Mouse (Mus musculus) left cerebral cortex, postnatal 36 days (tissue): Measurements from ENCODE around the gene St13. TPM values are rescaled to one million over a fixed set of nuclear protein-coding genes. Genes with fewer than 3 reads are reported as not detected.
"Not testable (repeated sequence)": the region's sequence is repeated elsewhere in the genome, so short reads cannot be mapped to it uniquely, and the experiment has no call there.

Experiments used
- DNase-seq, 2 experiments: peaks; one replicate each; pipeline ENCODE4 v3.0.0; 2021 to 2022; ENCODE audit warnings: low spot score in 2 of 2, mixed read lengths in 1 of 2
- intact Hi-C: fragments of 180-260 bp; cut with DNase I; formaldehyde crosslinking; loops from one replicate; pipeline ENCODE4 v1.15.1; 2025
- total RNA-seq, 2 experiments: library from RNA; stranded (reverse); gene quantifications; 2 replicates each; pipeline ENCODE4 v1.2.3; 2021

St13 gene
- 100 to 1,000 TPM; 159 to 162 TPM for total RNA-seq

DNA sequence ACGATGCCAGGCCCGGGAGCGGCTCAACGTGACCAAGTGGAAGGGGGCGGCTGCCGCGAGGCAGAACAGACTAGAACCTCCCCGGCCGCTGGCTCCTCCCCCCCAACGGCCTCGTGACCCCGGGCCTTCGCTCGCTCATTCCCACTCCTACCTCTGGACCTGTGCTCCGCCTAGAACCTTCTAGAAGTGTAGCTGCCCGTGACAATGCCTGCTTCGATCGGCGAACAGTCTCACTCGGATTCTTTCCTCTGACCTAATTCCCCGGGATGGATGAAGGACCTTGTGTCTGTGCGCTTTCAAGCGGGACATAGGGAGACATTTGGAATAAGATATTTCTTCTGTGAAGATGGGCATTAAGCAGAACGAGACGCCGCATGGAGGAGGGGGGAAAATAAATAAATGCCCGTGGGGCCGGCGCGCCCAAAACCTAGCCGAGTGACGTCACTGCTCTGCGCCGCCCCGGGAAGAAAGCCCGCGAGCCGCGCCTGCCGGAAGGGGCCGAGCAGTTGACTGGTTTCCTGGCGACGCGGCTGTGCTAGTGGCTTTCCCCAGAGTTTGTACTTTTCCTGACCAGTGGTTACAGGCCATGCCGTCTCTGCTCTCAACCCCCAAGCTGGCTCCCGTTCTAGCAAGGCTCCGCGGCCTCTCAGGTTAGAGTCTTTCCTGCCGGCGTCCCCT, at the start of gene St13, which contains the start of gene Xpnpep3:
St13 (minus strand) TSS at position 440 of the 678 bp plus-strand sequence.
Xpnpep3 (plus strand) TSS at position 501 of the 678 bp plus-strand sequence.
- intact Hi-C loops = loop anchor here (2.0 to 5.0 kb wide), 2 partner anchors 67 to 188 kb away; partner anchors contain the start of genes Ep300 and Rbx1

DNA sequence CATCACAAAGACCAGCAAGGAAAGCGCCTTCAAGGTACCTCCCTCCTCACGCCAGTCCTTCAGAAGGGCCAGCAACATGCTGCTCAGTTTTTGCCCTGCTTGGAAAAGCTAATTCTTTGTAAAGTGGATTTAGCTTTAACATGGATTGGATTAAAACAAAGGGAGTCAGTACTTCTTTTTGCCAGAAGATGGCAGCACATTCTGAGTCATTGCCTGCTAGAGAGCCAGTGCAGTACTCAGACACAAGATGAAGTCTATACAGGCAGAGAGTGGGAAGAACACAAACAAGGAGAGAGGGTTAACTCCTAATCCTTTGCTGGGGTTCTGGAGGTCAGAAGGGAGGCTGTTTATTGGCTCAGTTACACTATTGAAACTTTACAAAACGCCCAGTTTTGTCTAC, 48.6 kb upstream of the St13 start:
- intact Hi-C loops = no loop called here
- peak in 1 of 2 experiments; percentile 23 for DNase-seq

More for the DNA sequence above, at the start of gene St13, which contains the start of gene Xpnpep3:
- peak; percentile 96 to 98 for DNase-seq

DNA sequence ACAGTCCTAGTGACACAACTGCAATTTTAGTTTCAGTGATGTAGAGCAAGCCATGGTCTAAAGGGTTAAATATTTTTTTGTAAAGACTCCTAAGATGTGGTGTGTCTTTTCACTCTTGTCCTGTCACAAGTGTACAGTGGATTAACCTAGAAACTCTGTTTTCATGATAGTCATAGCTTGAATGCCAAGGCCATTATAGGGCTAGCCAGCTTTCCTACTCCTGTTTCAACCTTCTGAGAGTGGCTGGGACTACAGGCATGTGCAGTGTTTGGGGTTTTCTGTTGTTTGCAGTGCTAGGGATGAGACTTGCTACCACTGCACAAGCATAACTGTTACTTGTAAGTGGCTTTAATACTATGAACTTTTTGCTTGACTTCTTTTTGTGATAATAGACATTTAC, 39.4 kb upstream of the St13 start:
- intact Hi-C loops = no loop called here
- DNase-seq = no peak

DNA sequence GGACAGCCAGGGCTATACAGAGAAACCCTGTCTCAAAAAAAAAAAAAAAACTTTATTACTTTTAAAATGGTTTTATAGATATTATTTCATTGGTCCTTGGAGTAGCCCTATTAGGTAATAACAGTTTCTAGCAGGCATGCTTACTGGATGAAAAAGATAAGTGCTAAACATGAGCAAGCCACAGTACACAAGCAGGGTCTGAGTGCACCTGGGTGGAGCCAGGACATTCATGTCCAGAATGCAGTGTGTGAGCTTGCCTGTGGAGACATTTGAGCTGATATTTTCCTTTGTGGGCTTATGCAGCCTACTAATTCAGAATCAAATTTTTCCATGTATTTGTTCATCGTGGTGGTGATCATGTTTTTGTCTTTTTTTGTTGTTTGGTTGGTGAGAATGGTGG, 38.5 kb upstream of the St13 start:
- intact Hi-C loops = no loop called here
- DNase-seq = no peak

DNA sequence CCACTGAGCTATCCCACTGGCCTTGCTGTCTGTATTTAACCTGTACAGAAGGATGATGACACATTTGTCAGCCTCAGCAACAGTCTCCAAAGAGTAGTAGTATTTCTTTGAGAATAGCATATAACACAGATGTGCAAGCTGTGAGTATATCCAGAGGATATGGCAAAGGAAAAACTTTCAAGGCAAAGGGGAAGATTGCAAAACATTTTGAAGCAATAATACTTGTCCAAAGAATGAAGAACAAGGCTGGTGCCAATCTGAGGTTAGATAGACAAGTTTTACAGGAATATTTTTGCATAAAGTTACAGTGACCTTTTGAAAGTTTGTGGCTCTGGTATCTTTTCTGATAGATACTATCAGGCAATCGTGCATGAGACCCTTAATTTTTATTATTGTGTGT, 31.3 kb upstream of the St13 start:
- intact Hi-C loops = no loop called here
- DNase-seq = no peak

DNA sequence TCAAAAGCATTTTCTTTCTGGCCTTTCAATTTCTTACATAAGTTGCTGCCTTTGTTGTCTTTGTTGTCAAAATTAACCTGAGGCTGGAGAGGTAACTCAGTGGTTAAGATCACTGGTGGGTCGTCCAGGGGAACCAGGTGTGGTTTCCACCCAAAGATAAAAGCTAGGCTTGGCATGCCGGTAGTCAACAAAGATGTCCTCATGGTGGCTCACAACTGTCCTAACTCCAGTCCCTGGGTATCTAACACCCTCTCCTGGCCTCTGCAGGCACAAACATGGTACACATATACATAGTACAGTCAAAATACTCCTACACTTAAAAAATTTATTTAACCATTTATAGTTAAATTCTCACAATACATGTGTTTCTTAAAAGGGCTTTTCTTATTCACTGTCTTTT, 28.1 kb upstream of the St13 start:
- DNase-seq = no peak
- intact Hi-C loops = no loop called here

DNA sequence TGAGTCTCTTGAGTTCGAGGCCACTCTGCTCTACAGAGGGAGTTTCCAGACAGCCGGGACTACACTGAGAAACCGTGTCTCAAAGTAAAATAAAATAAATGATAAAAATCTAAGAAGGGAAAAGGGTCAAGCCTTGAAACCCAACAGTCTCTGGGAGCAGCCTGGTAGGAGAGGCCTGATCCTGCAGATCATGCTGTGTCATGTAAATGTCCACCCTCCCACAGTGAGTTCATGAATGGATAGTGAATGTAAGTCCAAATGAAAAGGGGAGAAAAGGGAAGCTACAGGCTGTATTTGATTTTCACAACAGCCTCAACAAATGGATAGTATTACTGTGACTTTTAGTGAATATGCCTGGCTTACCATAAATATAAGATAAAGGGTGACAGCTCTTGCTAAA, 25.4 kb upstream of the St13 start:
- no peak for DNase-seq
- intact Hi-C loops = no loop called here

DNA sequence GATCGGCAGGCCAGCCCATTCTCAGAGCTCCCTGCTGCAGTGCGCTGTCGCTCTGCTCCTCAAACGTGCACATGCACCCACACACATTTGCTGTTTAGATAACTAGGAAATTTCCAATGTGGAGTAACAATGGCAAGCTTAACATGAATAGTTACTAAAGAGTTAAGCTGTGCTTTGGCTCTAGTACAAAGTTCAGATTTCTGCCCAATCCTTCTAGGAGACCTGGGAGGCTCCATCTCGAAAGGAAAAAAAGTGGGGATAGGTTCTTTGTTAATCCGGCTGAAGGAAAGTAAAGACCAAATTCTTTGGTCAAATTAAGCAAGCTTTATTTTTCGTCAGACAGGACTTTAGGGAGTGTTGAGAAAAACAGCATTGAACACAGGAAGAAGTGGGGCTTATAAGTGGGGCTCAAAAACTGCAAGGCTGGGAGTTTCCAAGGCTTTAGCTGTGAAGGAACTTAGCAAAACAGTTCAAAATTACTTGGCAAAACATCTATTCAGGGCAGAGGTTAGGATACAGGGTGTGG, 22.3 kb upstream of the St13 start:
- intact Hi-C loops = no loop called here
- no peak for DNase-seq

DNA sequence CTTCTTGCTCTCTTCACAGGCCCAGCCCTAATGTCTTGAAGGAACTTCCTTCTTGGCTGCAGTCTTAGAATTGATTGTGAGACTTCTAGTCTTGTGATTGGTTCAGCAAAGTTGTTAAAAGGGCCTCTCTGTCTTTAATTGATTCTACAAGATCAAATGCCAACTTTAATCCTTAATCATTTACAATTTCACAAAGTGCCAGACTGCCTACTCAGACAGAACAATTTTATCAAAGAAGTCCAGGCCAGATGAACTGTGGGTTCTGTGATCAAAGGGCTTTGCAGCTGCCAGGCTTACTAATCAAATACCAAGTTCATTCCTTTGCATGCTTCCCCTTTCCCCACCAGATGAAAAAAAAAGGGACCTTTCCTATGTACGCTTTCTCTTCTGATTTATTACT, 21.6 kb upstream of the St13 start:
- DNase-seq = no peak
- intact Hi-C loops = no loop called here

DNA sequence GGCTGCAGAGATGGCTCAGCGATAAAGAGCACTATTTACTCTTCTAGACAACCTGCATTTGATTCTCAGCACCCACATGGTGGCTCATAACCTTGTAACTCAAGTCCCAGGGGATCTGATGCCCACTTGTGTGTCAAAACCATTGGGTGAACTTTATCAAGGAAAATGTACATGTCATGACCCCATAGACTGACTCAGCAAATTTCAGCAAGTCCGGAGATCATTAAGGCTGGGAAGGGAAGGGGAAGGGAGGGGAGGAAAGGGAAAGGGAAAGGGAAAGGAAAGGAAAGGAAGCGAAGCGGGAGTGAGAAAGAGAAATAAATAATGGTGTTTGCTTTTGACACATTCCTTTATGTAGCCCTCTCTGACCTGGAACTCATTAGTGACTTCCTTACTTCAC, 18.2 kb upstream of the St13 start:
- no peak for DNase-seq
- intact Hi-C loops = no loop called here

DNA sequence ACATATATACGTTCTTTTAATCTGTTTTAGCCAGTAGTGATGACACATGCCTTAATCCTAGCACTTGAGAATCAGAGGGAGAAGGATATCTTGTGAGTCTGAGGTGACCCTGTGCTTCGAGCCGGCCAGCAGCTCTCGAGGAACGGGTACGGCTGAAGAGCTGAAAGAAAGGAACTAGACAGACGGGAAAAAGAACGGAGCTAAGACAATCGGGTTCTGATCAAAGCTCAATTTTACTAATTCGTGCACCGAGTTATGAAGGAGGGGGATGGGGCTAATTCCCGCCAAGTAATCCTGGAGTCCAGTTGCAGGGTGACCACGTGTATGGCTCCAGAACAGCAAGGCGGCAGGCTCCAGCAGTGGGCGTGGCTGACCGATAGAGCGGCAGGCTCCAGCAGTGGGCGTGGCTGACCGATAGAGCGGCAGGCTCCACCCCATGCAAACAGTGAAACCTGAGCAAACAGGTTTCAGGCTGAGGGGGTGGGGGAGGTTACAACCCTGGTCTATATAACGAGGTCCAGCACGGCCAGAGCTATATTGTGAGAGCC, 17.0 kb upstream of the St13 start:
- intact Hi-C loops, DNase-seq: not testable (repeated sequence)

DNA sequence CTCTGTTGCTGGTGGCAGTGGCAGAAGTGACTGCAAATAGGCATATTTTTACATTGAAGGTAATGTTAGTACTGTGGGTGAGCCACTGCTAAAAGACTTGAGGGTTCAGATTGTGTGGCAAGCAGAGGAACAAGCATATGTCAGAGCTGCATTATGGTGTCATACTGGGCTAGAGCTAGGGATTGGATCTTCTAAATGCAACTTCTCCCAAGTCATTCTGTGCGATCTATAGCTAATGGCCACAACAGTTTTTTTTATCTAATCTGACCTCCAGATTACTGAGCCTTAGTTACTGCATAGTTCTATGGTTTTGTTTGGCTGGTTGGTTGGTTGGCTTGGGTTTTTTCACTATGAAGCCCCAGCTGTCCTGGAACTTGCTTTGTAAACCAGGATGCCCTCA, 8.3 kb upstream of the St13 start, which contains the start of gene Dnajb7:
Dnajb7 (minus strand) TSS at position 101 of the 400 bp plus-strand sequence.
- intact Hi-C loops = no loop called here
- DNase-seq = no peak

DNA sequence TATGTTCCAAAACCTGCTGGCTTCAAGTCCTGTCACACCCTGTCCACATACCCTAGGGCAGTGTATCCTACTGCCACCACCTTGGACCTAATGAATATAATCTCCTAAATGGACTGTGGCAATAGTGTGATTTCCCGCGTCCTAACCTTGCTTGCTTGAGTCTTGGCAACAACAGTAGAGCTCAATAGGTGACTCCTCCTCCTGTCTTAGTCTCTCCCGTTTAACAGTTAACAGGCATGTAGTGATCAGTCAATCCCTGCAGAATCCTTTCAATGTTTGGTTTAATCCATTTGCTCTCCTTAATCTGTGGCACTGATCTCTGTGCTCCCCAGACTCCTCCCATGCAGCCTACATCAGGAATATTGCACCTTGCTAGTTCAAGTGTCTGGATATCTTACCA, 5.1 kb upstream of the St13 start:
- intact Hi-C loops = no loop called here
- DNase-seq = no peak

DNA sequence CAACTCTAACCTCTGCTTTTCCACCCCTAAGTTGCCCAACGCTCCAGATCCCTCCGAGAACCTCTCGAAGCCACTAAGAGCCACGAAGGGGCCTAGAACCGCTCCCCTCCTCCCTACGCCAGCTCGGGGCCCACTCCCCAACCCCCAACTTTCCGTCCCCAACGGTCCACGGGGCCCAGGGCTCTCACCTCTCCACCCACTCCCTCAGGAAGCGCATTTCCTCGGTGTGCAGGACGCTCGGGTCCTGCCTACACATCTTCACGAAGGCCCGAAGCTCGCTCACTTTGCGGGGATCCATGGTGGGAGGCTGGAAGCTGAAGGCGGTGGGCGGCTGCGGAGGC, 610 bp downstream of the St13 start:
- intact Hi-C loops = loop anchor here (2.0 to 5.0 kb wide), 2 partner anchors 68 to 188 kb away; partner anchors contain the start of genes Ep300 and Rbx1
- DNase-seq = no peak

DNA sequence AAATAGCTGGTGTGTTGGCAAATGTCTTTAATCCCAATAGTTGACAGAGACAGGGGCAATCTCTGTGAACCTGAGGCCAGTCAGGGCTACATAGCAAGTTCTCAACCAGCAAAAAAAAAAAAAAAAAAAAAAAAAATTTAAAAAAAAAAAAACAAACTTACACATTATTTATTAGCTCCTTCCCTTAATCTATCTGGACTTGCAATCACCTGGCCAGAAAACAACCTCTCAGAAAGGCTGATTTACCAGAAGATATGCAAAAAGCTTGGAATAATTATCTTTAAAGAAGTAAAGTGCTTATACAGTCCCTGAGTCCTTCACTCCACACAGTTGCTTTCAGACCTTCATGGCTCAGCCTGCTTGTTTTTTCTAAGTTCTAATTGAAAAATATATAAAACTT, 1.7 kb downstream of the St13 start:
- intact Hi-C loops = loop anchor here (2.0 to 5.0 kb wide), 2 partner anchors 69 to 189 kb away; partner anchors contain the start of genes Ep300 and Rbx1
- DNase-seq = no peak

DNA sequence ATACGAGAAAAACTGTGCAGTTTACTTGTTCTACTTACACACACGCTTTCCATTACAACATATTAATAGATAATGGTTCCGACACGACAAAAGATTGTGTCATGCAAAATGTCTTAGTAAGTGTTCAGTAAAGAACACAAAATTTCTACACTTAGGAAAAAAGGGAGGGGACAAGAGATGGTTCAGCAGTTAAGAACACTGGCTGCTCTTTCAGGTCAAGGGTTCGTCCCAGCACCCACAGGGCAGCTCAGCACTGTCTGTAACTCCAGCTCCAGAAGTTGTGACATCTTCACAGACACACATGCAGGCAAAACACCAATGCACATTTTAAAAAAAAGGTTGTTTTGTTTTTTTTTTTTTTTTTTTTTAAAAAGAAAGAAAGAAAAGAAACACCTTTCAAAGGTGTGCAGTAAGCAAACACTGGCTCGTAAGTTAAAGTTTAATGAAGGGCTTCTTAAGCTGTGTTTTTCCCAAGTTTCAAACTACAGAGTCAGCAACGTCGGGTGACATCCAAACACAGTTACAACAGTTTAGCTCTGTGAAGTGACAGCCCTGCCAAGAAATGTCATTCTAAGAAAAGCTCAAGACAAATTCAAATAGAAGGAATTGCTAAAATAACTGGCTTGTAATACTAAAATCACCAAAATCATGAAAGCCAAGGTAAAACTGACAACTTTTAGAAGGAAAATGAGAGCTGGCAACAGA, 5.5 kb downstream of the St13 start:
- intact Hi-C loops = no loop called here
- no peak for DNase-seq

DNA sequence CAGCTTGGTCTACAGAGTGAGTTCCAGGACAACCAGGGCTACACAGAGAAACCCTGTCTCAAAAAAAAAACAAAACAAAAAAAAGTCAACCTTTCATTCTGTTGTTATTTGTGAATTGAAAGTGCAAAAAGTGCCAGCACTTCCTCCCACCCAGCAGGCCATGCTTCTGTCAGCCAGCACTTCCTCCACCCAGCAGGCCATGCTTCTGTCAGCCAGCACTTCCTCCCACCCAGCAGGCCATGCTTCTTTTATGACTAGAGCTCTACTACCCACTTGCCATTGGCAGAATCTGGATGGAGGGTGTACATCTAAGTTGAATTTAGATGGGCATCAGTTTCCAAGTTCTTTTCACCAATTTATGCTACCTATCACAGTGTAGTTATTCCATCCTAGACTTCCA, 6.9 kb downstream of the St13 start:
- peak; percentile 28 to 58 for DNase-seq
- intact Hi-C loops = no loop called here

DNA sequence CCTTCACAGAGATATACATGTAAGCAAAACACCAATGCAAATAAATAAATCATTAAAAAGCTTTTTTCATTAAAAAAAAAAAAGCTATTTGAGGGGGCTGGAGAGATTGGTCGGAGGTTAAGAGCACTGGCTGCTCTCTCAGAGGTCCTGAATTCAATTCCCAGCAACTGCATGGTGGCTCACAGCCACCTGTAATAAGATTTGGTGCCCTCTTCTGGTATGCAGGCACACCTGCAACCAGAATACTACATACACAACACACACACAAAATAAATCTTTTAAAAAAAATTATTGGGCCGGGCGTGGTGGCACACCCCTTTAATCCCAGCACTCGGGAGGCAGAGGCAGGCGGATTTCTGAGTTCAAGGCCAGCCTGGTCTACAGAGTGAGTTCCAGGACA, 13.6 kb downstream of the St13 start:
- intact Hi-C loops = no loop called here
- DNase-seq = no peak

DNA sequence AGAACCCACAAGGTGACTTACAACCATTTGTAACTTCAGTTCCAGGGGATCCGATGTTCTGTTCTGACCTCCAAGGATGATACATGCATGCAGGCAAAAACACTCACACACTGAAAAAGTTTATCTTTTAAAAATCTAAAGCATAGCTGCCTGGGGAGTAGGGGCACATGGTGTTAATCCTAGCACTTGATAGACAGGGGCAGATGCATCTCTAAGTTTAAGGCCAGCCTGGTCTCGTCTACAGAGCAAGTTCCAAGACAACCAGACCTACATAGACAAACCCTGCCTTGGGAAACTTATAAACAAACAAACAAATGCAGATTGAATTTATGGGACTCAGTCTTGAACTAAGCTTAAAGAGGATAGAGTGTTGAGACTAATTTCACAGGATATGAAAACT, 21.0 kb downstream of the St13 start:
- DNase-seq = no peak
- intact Hi-C loops = loop anchor here (5.0 kb wide), 1 partner anchor 243 kb away; no protein-coding TSS in a partner anchor

DNA sequence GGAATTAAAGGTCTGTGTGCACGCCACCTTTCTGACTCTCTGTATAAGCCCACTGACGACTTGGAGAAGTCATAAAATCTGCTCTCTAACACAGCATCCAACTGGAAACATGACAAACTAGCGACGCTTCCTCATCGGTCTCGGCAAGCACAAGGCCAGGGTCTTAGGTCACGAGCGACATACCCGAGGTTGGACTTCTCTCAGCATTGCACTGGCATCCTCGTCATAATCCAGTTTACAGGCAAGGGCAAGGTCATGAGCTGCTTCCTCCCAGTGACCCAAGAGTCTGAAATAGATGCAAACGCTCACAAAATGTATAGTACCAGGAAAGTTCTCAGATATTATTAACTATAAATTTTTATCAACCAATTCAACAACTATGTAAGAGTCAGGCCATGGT, 25.3 kb downstream of the St13 start:
- intact Hi-C loops = loop anchor here (5.0 kb wide), 1 partner anchor 248 kb away; no protein-coding TSS in a partner anchor

More for the DNA sequence above, 25.3 kb downstream of the St13 start:
- no peak for DNase-seq
